Mouse (Mus musculus) spleen, postnatal 10 days (tissue): ENCODE data around the gene Gm11541.
"Not testable (repeated sequence)": the region's sequence is repeated elsewhere in the genome, so short reads cannot be mapped to it uniquely, and the experiment has no call there.

ENCODE experiments used
- DNase-seq, 2 experiments: peaks; one replicate each; pipeline ENCODE4 v3.0.0; 2021 to 2022; ENCODE audit warnings: low spot score in 2 of 2

Gm11541 gene

GRCm38 (mm10) chr11:94697140-94697539, 7.2 kb downstream of the Gm11541 start:
- no peak for DNase-seq

GRCm38 (mm10) chr11:94695508-94695907, 8.8 kb downstream of the Gm11541 start:
- DNase-seq, result no peak

- not testable (repeated sequence) for DNase-seq
Measured at GRCm38 (mm10) chr11:94692502-94692901, 11.8 kb downstream of the Gm11541 start.

GRCm38 (mm10) chr11:94687178-94687577, 17.1 kb downstream of the Gm11541 start:
- no peak for DNase-seq

GRCm38 (mm10) chr11:94682427-94682826, 21.9 kb downstream of the Gm11541 start:
- DNase-seq, result no peak

- no peak for DNase-seq
Measured at GRCm38 (mm10) chr11:94681640-94682039, 22.7 kb downstream of the Gm11541 start.

- DNase-seq, result no peak
Measured at GRCm38 (mm10) chr11:94680639-94681038, 23.7 kb downstream of the Gm11541 start.

- no peak for DNase-seq
Measured at GRCm38 (mm10) chr11:94677607-94678145, 26.6 kb downstream of the Gm11541 start.

- peak; percentile 73 to 91 for DNase-seq
Measured at GRCm38 (mm10) chr11:94676754-94677606, 27.3 kb downstream of the Gm11541 start, which contains the start of gene Xylt2. Xylt2 (minus strand) TSS chr11:94677515.

- no peak for DNase-seq
Measured at GRCm38 (mm10) chr11:94676308-94676707, 28.0 kb downstream of the Gm11541 start.

- no peak for DNase-seq
Measured at GRCm38 (mm10) chr11:94675446-94675845, 28.9 kb downstream of the Gm11541 start.

GRCm38 (mm10) chr11:94674984-94675383, 29.3 kb downstream of the Gm11541 start:
- no peak for DNase-seq

- no peak for DNase-seq
Measured at GRCm38 (mm10) chr11:94665281-94665680, 39.0 kb downstream of the Gm11541 start.

GRCm38 (mm10) chr11:94661344-94661743, 43.0 kb downstream of the Gm11541 start:
- DNase-seq, result no peak

GRCm38 (mm10) chr11:94653663-94654436, 50.4 kb downstream of the Gm11541 start, which contains the start of the genes Mrpl27 and Eme1:
Mrpl27 (plus strand) TSS chr11:94653767.
Eme1 (minus strand) TSS chr11:94653964.
- peak; percentile 92 to 94 for DNase-seq

GRCm38 (mm10) chr11:94652973-94653372, 51.3 kb downstream of the Gm11541 start:
- DNase-seq, result no peak

- DNase-seq, result not testable (repeated sequence)
Measured at GRCm38 (mm10) chr11:94651241-94651640, 53.1 kb downstream of the Gm11541 start.

GRCm38 (mm10) chr11:94646457-94646856, 57.8 kb downstream of the Gm11541 start:
- DNase-seq, result no peak
